In genomic region chr8:115444519-115444918, GRCm38 (mm10) we compare ENCODE assay signal across 20 mouse cellular contexts.
DNase-seq lines count a peak whose midpoint lies in the region; ATAC-seq lines count a peak whose summit lies in the region.
"Had no signal": no experiment of that assay in that cellular context is flagged by ENCODE, and none has a peak within 500 bp of the region (broad histone marks: within the 10 kb centered on the region; RNA-seq: fewer than 3 reads in every experiment).

No protein-coding gene starts in this region.

- peak; percentile 65 for DNase-seq in heart, adult 11 months
- DNase-seq in heart, postnatal 25 days (ENCODE audit: low spot score) = no peak
- DNase-seq in adrenal gland, adult 18-20 months (ENCODE audit: low spot score in 2 of 2) = no peak
- no peak for DNase-seq in kidney, postnatal 10 days
- DNase-seq: adrenal gland, adult 8-10 months; adrenal gland, postnatal 36 days; B cell, adult 2 months; cerebellum, adult 11-12 months; cerebellum, adult 8-10 months; cerebellum, postnatal 10 days; cerebellum, postnatal 36 days; gastrocnemius, postnatal 25 days; heart, postnatal 36 days; kidney, adult 18-20 months had no signal

- peak; percentile 27 to 69; a peak in 1 of 4 replicates for ATAC-seq in hematopoietic stem cell, adult 5-6 weeks (replicated peaks in 1 of 2; ENCODE audit: insufficient read depth in 1 of 2, low FRiP score in 2 of 2, low TSS enrichment in 1 of 2, low read depth in 1 of 2, poor library complexity in 2 of 2, severe bottlenecking in 2 of 2)
- ATAC-seq in neutrophil, adult 5-6 weeks (ENCODE audit: extremely low read depth, insufficient number of reproducible peaks, low FRiP score, poor library complexity, severe bottlenecking) = peak; percentile 30; the same call in 1 of the 2 replicates
- ATAC-seq: forebrain, embryonic 15.5 days; hindbrain, postnatal 0 days; intestine, embryonic 16.5 days; Patski had no signal

- intact Hi-C loops in heart, postnatal 25 days (cut with DNase I) = no loop called here
